Mouse (Mus musculus) layer of hippocampus, adult 8-10 months (tissue): ENCODE data around the gene Lhx2. TPM values are rescaled to one million over a fixed set of nuclear protein-coding genes. Genes with fewer than 3 reads are reported as not detected.
A peak's percentile ranks its signal among the peaks of the same experiment; 100 is the strongest.

Experiments
- DNase-seq, 2 experiments: peaks; one replicate each; pipeline ENCODE4 v3.0.0; 2022; ENCODE audit warnings: low spot score in 2 of 2
- total RNA-seq, 4 experiments: library from RNA; stranded (reverse); gene quantifications; 2 replicates each; pipeline ENCODE4 v1.2.4; 2022

The Lhx2 gene
- total RNA-seq, 4 experiments from 2014 or later = 67.2 to 84.6 (median 74.4) TPM

GRCm38 (mm10) chr2:38346881-38347764, 8.0 kb downstream of the Lhx2 start:
- DNase-seq = no peak

- no peak for DNase-seq
Measured at GRCm38 (mm10) chr2:38347811-38348551, 8.9 kb downstream of the Lhx2 start.

- no peak for DNase-seq
Measured at GRCm38 (mm10) chr2:38348660-38349420, 9.8 kb downstream of the Lhx2 start.

GRCm38 (mm10) chr2:38349447-38350350, 10.6 kb downstream of the Lhx2 start:
- no peak for DNase-seq

- no peak for DNase-seq
Measured at GRCm38 (mm10) chr2:38350386-38350785, 11.3 kb downstream of the Lhx2 start.

- peak; percentile 86 to 87 for DNase-seq
Measured at GRCm38 (mm10) chr2:38350796-38351195, 11.7 kb downstream of the Lhx2 start.

GRCm38 (mm10) chr2:38351641-38352320, 12.7 kb downstream of the Lhx2 start:
- DNase-seq = no peak

GRCm38 (mm10) chr2:38352321-38353007, 13.4 kb downstream of the Lhx2 start:
- DNase-seq = no peak

GRCm38 (mm10) chr2:38353008-38353379, 13.9 kb downstream of the Lhx2 start:
- no peak for DNase-seq

- no peak for DNase-seq
Measured at GRCm38 (mm10) chr2:38353664-38354063, 14.6 kb downstream of the Lhx2 start.

GRCm38 (mm10) chr2:38354179-38354716, 15.2 kb downstream of the Lhx2 start:
- no peak for DNase-seq

- no peak for DNase-seq
Measured at GRCm38 (mm10) chr2:38354717-38355510, 15.8 kb downstream of the Lhx2 start.

GRCm38 (mm10) chr2:38355731-38356427, 16.8 kb downstream of the Lhx2 start:
- DNase-seq = no peak

GRCm38 (mm10) chr2:38356428-38357260, 17.6 kb downstream of the Lhx2 start:
- no peak for DNase-seq

GRCm38 (mm10) chr2:38357294-38358246, 18.5 kb downstream of the Lhx2 start:
- DNase-seq = no peak

GRCm38 (mm10) chr2:38358611-38359010, 19.5 kb downstream of the Lhx2 start:
- DNase-seq = no peak
